ENCODE assay signal across 8 mouse cellular contexts in the genomic region with DNA sequence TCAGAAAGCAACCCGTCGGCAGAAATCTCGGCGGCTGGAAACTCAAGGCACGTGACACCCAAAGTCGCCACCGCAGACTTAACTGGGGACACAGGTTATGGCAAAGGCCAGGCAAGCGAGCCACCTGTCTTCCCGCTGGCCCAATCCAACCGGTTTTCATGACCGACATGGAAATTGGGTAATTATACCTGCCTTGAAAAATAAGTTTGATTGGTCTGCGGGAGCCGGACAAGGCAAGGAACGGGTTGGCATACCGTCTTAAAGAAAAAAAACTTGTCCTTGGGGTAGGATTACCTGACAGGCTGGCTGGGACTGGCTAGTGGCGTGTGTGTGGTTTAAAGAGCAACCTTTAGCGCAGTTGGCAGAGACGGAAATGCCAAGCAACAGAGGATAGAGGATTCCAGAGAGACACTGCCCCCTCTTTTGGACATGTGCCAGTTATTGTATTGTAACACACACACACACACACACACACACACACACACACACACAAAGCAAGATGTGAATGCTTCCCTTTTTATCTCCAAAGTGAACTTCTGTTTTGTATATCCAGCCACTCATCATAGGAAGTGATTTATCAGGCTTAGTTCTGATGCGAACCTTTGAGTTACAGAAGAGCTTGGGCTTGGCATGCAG. TPM values are rescaled to one million over a fixed set of nuclear protein-coding genes. Genes with fewer than 3 reads are reported as not detected.
DNase-seq lines count a peak whose midpoint lies in the region; ATAC-seq and TF ChIP-seq lines count a peak whose summit lies in the region.

No protein-coding gene starts in this region.

- no peaks in the 10 kb centered on the region for H3K36me3 ChIP-seq in midbrain, postnatal 0 days (ENCODE audit: insufficient read depth, low read length)
- no peaks in the 10 kb centered on the region for H3K36me3 ChIP-seq in midbrain, embryonic 10.5 days
- H3K36me3 ChIP-seq in midbrain, embryonic 11.5 days (ENCODE audit: control insufficient read depth, insufficient read depth, low read length): no peaks in the 10 kb centered on the region
- no peaks in the 10 kb centered on the region for H3K36me3 ChIP-seq in midbrain, embryonic 13.5 days

- DNase-seq in midbrain, postnatal 0 days (ENCODE audit: low spot score): peak; percentile 43
- DNase-seq in midbrain, embryonic 10.5 days (ENCODE audit: low spot score): no peak
- DNase-seq in kidney, postnatal 4 days: peak; percentile 48 to 73
- DNase-seq in naive thymus-derived CD4-positive, alpha-beta T cell, adult 2 months (ENCODE audit: low read depth): peak; percentile 44
- DNase-seq in midbrain, embryonic 11.5 days (ENCODE audit: low spot score, missing footprints): no peak
- DNase-seq in testis, postnatal 14 days (ENCODE audit: low spot score): no peak

- H3K27ac ChIP-seq in midbrain, postnatal 0 days (ENCODE audit: low read depth, low read length): no peak overlapping the region
- no peak overlapping the region for H3K27ac ChIP-seq in midbrain, embryonic 10.5 days (replicated peaks)
- H3K27ac ChIP-seq in midbrain, embryonic 11.5 days (ENCODE audit: low read depth, low read length): no peak overlapping the region
- H3K27ac ChIP-seq in midbrain, embryonic 13.5 days: no peak overlapping the region

- no peak overlapping the region for H3K4me2 ChIP-seq in midbrain, postnatal 0 days (ENCODE audit: low read depth, low read length, poor library complexity, severe bottlenecking)
- H3K4me2 ChIP-seq in midbrain, embryonic 11.5 days: no peak overlapping the region
- no peak overlapping the region for H3K4me2 ChIP-seq in midbrain, embryonic 13.5 days (replicated peaks)

- WGBS in midbrain, postnatal 0 days: 36% methylated on average over 19 of the region's 19 CpGs
- WGBS in midbrain, embryonic 10.5 days: 46% methylated on average over 19 of the region's 19 CpGs
- WGBS in midbrain, embryonic 11.5 days: 42% methylated on average over 19 of the region's 19 CpGs
- 40% methylated on average over 19 of the region's 19 CpGs for WGBS in midbrain, embryonic 13.5 days

- TF ChIP-seq CTCF in midbrain, postnatal 0 days (IDR thresholded peaks at IDR 0.05): no peak

- no peaks in the 10 kb centered on the region for H3K9me3 ChIP-seq in midbrain, postnatal 0 days (ENCODE audit: low read length)
- H3K9me3 ChIP-seq in midbrain, embryonic 10.5 days (replicated peaks): no peaks in the 10 kb centered on the region
- H3K9me3 ChIP-seq in midbrain, embryonic 11.5 days (ENCODE audit: control insufficient read depth, low read length): no peaks in the 10 kb centered on the region
- no peaks in the 10 kb centered on the region for H3K9me3 ChIP-seq in midbrain, embryonic 13.5 days

- H3K4me1 ChIP-seq in midbrain, postnatal 0 days (ENCODE audit: insufficient read depth, low read length): no peaks in the 10 kb centered on the region; the same call in 1 of the 2 replicates
- peaks cover 26% of the 10 kb centered on the region for H3K4me1 ChIP-seq in midbrain, embryonic 10.5 days
- H3K4me1 ChIP-seq in midbrain, embryonic 11.5 days (ENCODE audit: control insufficient read depth, insufficient read depth, low read length): peaks cover 11% of the 10 kb centered on the region
- H3K4me1 ChIP-seq in midbrain, embryonic 13.5 days (replicated peaks): peaks cover 12% of the 10 kb centered on the region

- ATAC-seq in midbrain, postnatal 0 days (ENCODE audit: low FRiP score): no peak
- ATAC-seq in granulocyte monocyte progenitor cell, adult 5-6 weeks (replicated peaks; ENCODE audit: poor library complexity, severe bottlenecking): peak; percentile 44
- no peak for ATAC-seq in midbrain, embryonic 11.5 days (ENCODE audit: low FRiP score)
- no peak for ATAC-seq in midbrain, embryonic 13.5 days

- H3K27me3 ChIP-seq in midbrain, postnatal 0 days (ENCODE audit: insufficient read depth, low read length): no peaks in the 10 kb centered on the region
- H3K27me3 ChIP-seq in midbrain, embryonic 10.5 days (ENCODE audit: low read depth, poor library complexity, severe bottlenecking): peaks cover 10% of the 10 kb centered on the region
- H3K27me3 ChIP-seq in midbrain, embryonic 11.5 days (ENCODE audit: control insufficient read depth, insufficient read depth, low read length): no peaks in the 10 kb centered on the region
- no peaks in the 10 kb centered on the region for H3K27me3 ChIP-seq in midbrain, embryonic 13.5 days

- H3K9ac ChIP-seq in midbrain, postnatal 0 days (replicated peaks; ENCODE audit: low read length, poor library complexity, severe bottlenecking): no peak overlapping the region
- H3K9ac ChIP-seq in midbrain, embryonic 11.5 days (ENCODE audit: low read length): no peak overlapping the region
- no peak overlapping the region for H3K9ac ChIP-seq in midbrain, embryonic 13.5 days (replicated peaks)

- H3K4me3 ChIP-seq in midbrain, postnatal 0 days (ENCODE audit: low read depth, low read length): no peak overlapping the region
- H3K4me3 ChIP-seq in midbrain, embryonic 10.5 days: no peak overlapping the region
- H3K4me3 ChIP-seq in midbrain, embryonic 11.5 days (ENCODE audit: low read depth, low read length): no peak overlapping the region
- no peak overlapping the region for H3K4me3 ChIP-seq in midbrain, embryonic 13.5 days (replicated peaks)

RNA-seq across cellular contexts. Expression of a gene that starts 3.2 kb away (rescaled TPM):
- 19.3 and 22.7 TPM in 2 replicates for total RNA-seq in midbrain, postnatal 0 days (2014; rRNA removed)
- polyA plus RNA-seq in midbrain, postnatal 0 days (2015; fragmentation: Nextera tagmentation; extraction: Ambion mirVana): 5.6 and 6.7 TPM in 2 replicates
- polyA plus RNA-seq in midbrain, embryonic 10.5 days (2016; fragmentation: Nextera tagmentation; extraction: Ambion mirVana): 7.3 and 7.7 TPM in 2 replicates
- 12.0 and 14.8 TPM in 2 replicates for total RNA-seq in granulocyte monocyte progenitor cell, adult 5-6 weeks (2014; fragmentation: Nextera tagmentation)
- 17.2 TPM in 2 replicates for total RNA-seq in granulocyte monocyte progenitor cell, adult 5-6 weeks (2017)
- polyA plus RNA-seq in midbrain, embryonic 11.5 days (2014; fragmentation: Nextera tagmentation; extraction: Ambion mirVana): 7.6 and 8.8 TPM in 2 replicates
- 8.0 and 9.1 TPM in 2 replicates for polyA plus RNA-seq in midbrain, embryonic 13.5 days (2015; fragmentation: Nextera tagmentation; extraction: Ambion mirVana)

RNA-seq across cellular contexts. Expression of a gene that starts 16.7 kb away (rescaled TPM):
- total RNA-seq in midbrain, postnatal 0 days (2014; rRNA removed): 30.0 and 37.5 TPM in 2 replicates
- polyA plus RNA-seq in midbrain, postnatal 0 days (2015; fragmentation: Nextera tagmentation; extraction: Ambion mirVana): 5.8 and 6.2 TPM in 2 replicates
- polyA plus RNA-seq in midbrain, embryonic 10.5 days (2016; fragmentation: Nextera tagmentation; extraction: Ambion mirVana): 5.9 and 6.4 TPM in 2 replicates
- total RNA-seq in granulocyte monocyte progenitor cell, adult 5-6 weeks (2014; fragmentation: Nextera tagmentation): 7.2 and 9.3 TPM in 2 replicates
- total RNA-seq in granulocyte monocyte progenitor cell, adult 5-6 weeks (2017): 1.8 and 4.3 TPM in 2 replicates
- polyA plus RNA-seq in midbrain, embryonic 11.5 days (2014; fragmentation: Nextera tagmentation; extraction: Ambion mirVana): 4.3 and 4.8 TPM in 2 replicates
- polyA plus RNA-seq in midbrain, embryonic 13.5 days (2015; fragmentation: Nextera tagmentation; extraction: Ambion mirVana): 6.2 and 6.4 TPM in 2 replicates

Comparison
In these comparisons a context has a peak if more than half of its experiments do, and no peak if none do; other contexts are left out.
1. DNase-seq: peak in midbrain, postnatal 0 days (single experiment), kidney, postnatal 4 days (2 of 2) and naive thymus-derived CD4-positive, alpha-beta T cell, adult 2 months (single experiment); none in midbrain, embryonic 10.5 days (single experiment), midbrain, embryonic 11.5 days (single experiment) and testis, postnatal 14 days (single experiment).